Mouse (Mus musculus) right cerebral cortex, postnatal 14 days (tissue): ENCODE measurements around the gene Ache.

ENCODE experiments used
- DNase-seq: peaks from one replicate; pipeline ENCODE4 v3.0.0; 2022

Ache gene

GRCm38 (mm10) chr5:137297126-137297525 is 9.8 kb downstream of the Ache start:
- no peak for DNase-seq

- DNase-seq = no peak
These were observed 11.9 kb downstream of the Ache start for GRCm38 (mm10) chr5:137299240-137299639.

- DNase-seq = no peak
These were observed 13.9 kb downstream of the Ache start for GRCm38 (mm10) chr5:137301253-137301652.

GRCm38 (mm10) chr5:137303609-137304008 is 16.3 kb downstream of the Ache start:
- DNase-seq = no peak

- no peak for DNase-seq
These were observed 16.8 kb downstream of the Ache start for GRCm38 (mm10) chr5:137304165-137304564.

GRCm38 (mm10) chr5:137304816-137305215 is 17.5 kb downstream of the Ache start:
- no peak for DNase-seq

- no peak for DNase-seq
These were observed 18.5 kb downstream of the Ache start for GRCm38 (mm10) chr5:137305822-137306221.

GRCm38 (mm10) chr5:137306439-137307005 is 19.2 kb downstream of the Ache start:
- DNase-seq = no peak

- peak; percentile 90 for DNase-seq
These were observed 20.0 kb downstream of the Ache start, which contains the start of gene Srrt for GRCm38 (mm10) chr5:137307071-137307912. TSS of gene Srrt (minus strand) at chr5:137307674.

- no peak for DNase-seq
These were observed 21.0 kb downstream of the Ache start for GRCm38 (mm10) chr5:137308356-137308755.

GRCm38 (mm10) chr5:137313466-137314192 is 26.3 kb downstream of the Ache start:
- DNase-seq = no peak

- peak; percentile 72 for DNase-seq
These were observed 27.1 kb downstream of the Ache start, which contains the start of gene Trip6 for GRCm38 (mm10) chr5:137314193-137315083. TSS of gene Trip6 (minus strand) at chr5:137314404.

- DNase-seq = no peak
These were observed 28.0 kb downstream of the Ache start for GRCm38 (mm10) chr5:137315084-137315903.

GRCm38 (mm10) chr5:137317361-137317760 is 30.0 kb downstream of the Ache start:
- no peak for DNase-seq

- DNase-seq = no peak
These were observed 31.3 kb downstream of the Ache start for GRCm38 (mm10) chr5:137318570-137318969.

- no peak for DNase-seq
These were observed 33.7 kb downstream of the Ache start for GRCm38 (mm10) chr5:137320996-137321395.

- no peak for DNase-seq
These were observed 43.6 kb downstream of the Ache start for GRCm38 (mm10) chr5:137330910-137331309.

GRCm38 (mm10) chr5:137332857-137333511 is 45.7 kb downstream of the Ache start:
- no peak for DNase-seq

- peak; percentile 94 for DNase-seq
These were observed 46.3 kb downstream of the Ache start, which contains the start of gene Slc12a9 for GRCm38 (mm10) chr5:137333512-137334174. TSS of gene Slc12a9 (minus strand) at chr5:137333597.

GRCm38 (mm10) chr5:137334317-137334716 is 47.0 kb downstream of the Ache start:
- no peak for DNase-seq
